Mouse (Mus musculus) MEL (cell line): Measurements from ENCODE around the gene Mmp9.

ENCODE experiments used
- CTCF ChIP-seq, 3 experiments: IDR thresholded peaks in 2 of 3; conservative IDR thresholded peaks in 1 of 3; 2 replicates each; pipeline ENCODE4 v1.5.1; 2011 to 2012; ENCODE audit warnings: low read length in 3 of 3, low read depth in 2 of 3, mild to moderate bottlenecking in 2 of 3, improper control_type of control experiment in 1 of 3, inconsistent platforms in 1 of 3, mixed read lengths in 1 of 3, moderate library complexity in 1 of 3; ENCODE audit not compliant: control insufficient read depth in 1 of 3, insufficient read depth in 1 of 3, poor library complexity in 1 of 3, severe bottlenecking in 1 of 3
- E2F4 ChIP-seq: IDR thresholded peaks from 2 replicates; pipeline ENCODE4 v1.6.1; 2011; ENCODE audit warnings: low read depth, low read length, improper control_type of control experiment, borderline replicate concordance
- EP300 ChIP-seq, 2 experiments: IDR thresholded peaks; 2 replicates each; pipeline ENCODE4 v1.6.1; 2011; ENCODE audit warnings: improper control_type of control experiment in 2 of 2, low read length in 2 of 2, low read depth in 1 of 2, mild to moderate bottlenecking in 1 of 2
- MAFK ChIP-seq: IDR thresholded peaks from 2 replicates; pipeline ENCODE4 v1.6.1; 2011; ENCODE audit warnings: low read depth, mild to moderate bottlenecking, low read length, improper control_type of control experiment, borderline replicate concordance
- MAX ChIP-seq: IDR thresholded peaks from 2 replicates; pipeline ENCODE4 v1.6.1; 2011; ENCODE audit warnings: low read length, improper control_type of control experiment
- MEF2A ChIP-seq: IDR thresholded peaks from 2 replicates; pipeline ENCODE4 v1.6.1; 2014; ENCODE audit warnings: low read depth, mild to moderate bottlenecking, inconsistent platforms, low read length, improper control_type of control experiment; ENCODE audit not compliant: poor library complexity, insufficient replicate concordance, severe bottlenecking; ENCODE audit errors: extremely low read depth
- NRF1 ChIP-seq: IDR thresholded peaks from 2 replicates; pipeline ENCODE4 v1.6.1; 2014; ENCODE audit warnings: low read depth, mild to moderate bottlenecking, inconsistent platforms, low read length, improper control_type of control experiment, moderate library complexity; ENCODE audit not compliant: poor library complexity, insufficient read depth, severe bottlenecking
- POLR2A ChIP-seq, 2 experiments: IDR thresholded peaks; 2 replicates each; pipeline ENCODE4 v1.6.1; 2011 to 2012; ENCODE audit warnings: low read length in 2 of 2, mild to moderate bottlenecking in 2 of 2, control low read depth in 1 of 2, improper control_type of control experiment in 1 of 2, low read depth in 1 of 2, moderate library complexity in 1 of 2; ENCODE audit not compliant: control insufficient read depth in 1 of 2, insufficient read depth in 1 of 2, poor library complexity in 1 of 2
- TAL1 ChIP-seq: IDR thresholded peaks from 2 replicates; pipeline ENCODE4 v1.6.1; 2012; ENCODE audit warnings: mild to moderate bottlenecking, inconsistent platforms, low read length, moderate library complexity, mixed read lengths
- TBP ChIP-seq: IDR thresholded peaks from 2 replicates; pipeline ENCODE4 v1.8.0; 2011; ENCODE audit warnings: low read depth, low read length, improper control_type of control experiment
- USF2 ChIP-seq, 2 experiments: IDR thresholded peaks; 2 replicates each; pipeline ENCODE4 v1.6.1; 2011 to 2012; ENCODE audit warnings: improper control_type of control experiment in 2 of 2, low read length in 2 of 2, borderline replicate concordance in 1 of 2, inconsistent platforms in 1 of 2, low read depth in 1 of 2, mild to moderate bottlenecking in 1 of 2; ENCODE audit not compliant: insufficient read depth in 1 of 2
- ZMIZ1 ChIP-seq: IDR thresholded peaks from 2 replicates; pipeline ENCODE4 v1.6.1; 2012; ENCODE audit warnings: low read depth, mild to moderate bottlenecking, inconsistent platforms, low read length, improper control_type of control experiment, moderate library complexity
- ZNF384 ChIP-seq: IDR thresholded peaks from 2 replicates; pipeline ENCODE4 v1.6.1; 2012; ENCODE audit warnings: low read depth, mild to moderate bottlenecking, inconsistent platforms, low read length, improper control_type of control experiment

DNA sequence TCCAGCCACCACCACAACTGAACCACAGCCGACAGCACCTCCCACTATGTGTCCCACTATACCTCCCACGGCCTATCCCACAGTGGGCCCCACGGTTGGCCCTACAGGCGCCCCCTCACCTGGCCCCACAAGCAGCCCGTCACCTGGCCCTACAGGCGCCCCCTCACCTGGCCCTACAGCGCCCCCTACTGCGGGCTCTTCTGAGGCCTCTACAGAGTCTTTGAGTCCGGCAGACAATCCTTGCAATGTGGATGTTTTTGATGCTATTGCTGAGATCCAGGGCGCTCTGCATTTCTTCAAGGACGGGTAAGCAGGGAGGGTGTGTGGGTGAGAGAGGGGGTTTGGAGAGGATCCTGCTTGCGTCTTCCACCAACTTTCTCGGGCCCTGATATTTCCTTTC is 11.9 kb downstream of the Mmp9 start:
- TF ChIP-seq CTCF (IDR thresholded peaks at IDR 0.05 in 2 of 3, conservative IDR thresholded peaks at IDR 0.05 in 1 of 3; ENCODE audit: control insufficient read depth in 1 of 3, insufficient read depth in 1 of 3, low read depth in 2 of 3, low read length in 3 of 3, poor library complexity in 1 of 3, severe bottlenecking in 1 of 3) (no peak), MAX (no peak), TAL1 (no peak), POLR2A (IDR thresholded peaks at IDR 0.05; ENCODE audit: control insufficient read depth in 1 of 2, insufficient read depth in 1 of 2, low read depth in 1 of 2, low read length in 2 of 2, poor library complexity in 1 of 2) (no peak), ZNF384 (no peak), ZMIZ1 (no peak), USF2 (IDR thresholded peaks at IDR 0.05; ENCODE audit: borderline replicate concordance in 1 of 2, insufficient read depth in 1 of 2, low read depth in 1 of 2, low read length in 2 of 2) (no peak), NRF1 (no peak), EP300 (IDR thresholded peaks at IDR 0.05; ENCODE audit: low read depth in 1 of 2, low read length in 2 of 2) (no peak), MEF2A (no peak), E2F4 (no peak), TBP (no peak), MAFK (no peak)
